Mouse (Mus musculus) lung, postnatal 0 days (tissue): ENCODE results near the gene Mxd1. TPM values are rescaled to one million over a fixed set of nuclear protein-coding genes. Genes with fewer than 3 reads are reported as not detected.

ENCODE experiments used
- ATAC-seq: fragments of 200-750 bp; cut with Nextera tagmentation; 2 replicates; pipeline ENCODE4 v1.8.0; 2017; ENCODE audit warnings: moderate library complexity
- DNase-seq: peaks from one replicate; pipeline ENCODE4 v3.0.0-alpha.2; 2016; ENCODE audit warnings: low spot score
- H3K27ac ChIP-seq: fragments of 300-500 bp; sonication (generic); 2 replicates; pipeline ENCODE4 v1.5.1; 2014; ENCODE audit warnings: antibody characterized with exemption, mild to moderate bottlenecking, low read length, mixed read lengths
- H3K27me3 ChIP-seq: fragments of 300-500 bp; sonication (generic); replicated peaks from 2 replicates; pipeline ENCODE4 v1.6.1; 2014; ENCODE audit warnings: low read length, mixed read lengths; ENCODE audit not compliant: insufficient read depth
- H3K36me3 ChIP-seq: fragments of 300-500 bp; sonication (generic); 2 replicates; pipeline ENCODE4 v1.6.1; 2014; ENCODE audit warnings: low read length, mixed read lengths; ENCODE audit not compliant: insufficient read depth
- H3K4me1 ChIP-seq: fragments of 300-500 bp; sonication (generic); 2 replicates; pipeline ENCODE4 v1.6.1; 2014; ENCODE audit warnings: antibody characterized with exemption, low read depth, low read length, mixed read lengths; ENCODE audit not compliant: insufficient read depth
- H3K4me2 ChIP-seq: fragments of 300-500 bp; sonication (generic); replicated peaks from 2 replicates; pipeline ENCODE4 v1.6.1; 2014; ENCODE audit warnings: low read depth, mild to moderate bottlenecking, low read length, moderate library complexity, mixed read lengths
- H3K4me3 ChIP-seq: fragments of 300-500 bp; sonication (generic); 2 replicates; pipeline ENCODE4 v1.5.1; 2014; ENCODE audit warnings: low read depth, low read length
- H3K9ac ChIP-seq: fragments of 300-500 bp; sonication (generic); replicated peaks from 2 replicates; pipeline ENCODE4 v1.6.1; 2014; ENCODE audit warnings: low read depth, mild to moderate bottlenecking
- H3K9me3 ChIP-seq: fragments of 300-500 bp; sonication (generic); 2 replicates; pipeline ENCODE4 v1.6.1; 2016; ENCODE audit warnings: low read length, mixed read lengths
- CTCF ChIP-seq: IDR thresholded peaks from 2 replicates; pipeline ENCODE4 v1.5.1; 2016; ENCODE audit warnings: antibody characterized with exemption, mild to moderate bottlenecking
- EP300 ChIP-seq: IDR thresholded peaks from 2 replicates; pipeline ENCODE4 v1.6.1; 2016; ENCODE audit warnings: antibody characterized with exemption, mild to moderate bottlenecking, control low read depth
- WGBS: fragments of 180-500 bp; shearing (Covaris S2); extraction: QIAGEN DNeasy Blood & Tissue Kit; methylation state at CpG from one replicate; pipeline ENCODE4 v1.1.7; 2014; 5-methylcytosine and 5-hydroxymethylcytosine counted together
- polyA plus RNA-seq: library from polyadenylated mRNA; unstranded; fragments of >200 nt; fragmentation: Nextera tagmentation; extraction: Ambion mirVana; gene quantifications from 2 replicates; pipeline ENCODE4 v1.2.1, GENCODE M21; 2015

The Mxd1 gene
- polyA plus RNA-seq, 1 experiment from 2014 or later: 16.4 TPM

DNA sequence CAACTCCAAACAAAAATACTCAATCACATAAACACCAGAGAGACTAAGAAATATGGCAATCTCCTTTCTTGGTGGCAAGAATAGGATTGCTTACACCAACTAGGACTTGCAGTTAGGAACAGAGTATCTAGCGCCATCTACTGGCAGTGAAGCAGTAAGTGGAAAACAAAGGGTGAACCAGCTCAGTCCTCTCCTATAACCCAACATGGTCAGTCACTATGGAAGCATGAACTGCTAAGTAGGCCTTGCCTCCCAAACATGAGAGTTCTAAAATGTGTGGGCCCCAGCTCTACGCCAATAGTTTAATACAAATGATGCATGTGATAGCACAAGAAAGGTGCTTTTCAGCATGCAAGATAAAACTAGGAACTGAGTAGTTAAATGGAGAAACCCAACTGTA is 1.9 kb upstream of the Mxd1 start:
- H3K4me1 ChIP-seq: peaks cover 12% of the 10 kb centered on the region; the same call in 1 of the 2 replicates
- H3K27me3 ChIP-seq: no peaks in the 10 kb centered on the region
- H3K9me3 ChIP-seq: no peaks in the 10 kb centered on the region
- 22% methylated on average over 2 of the region's 2 CpGs for WGBS
- TF ChIP-seq EP300 (no peak), CTCF (peak; percentile 98)
- no peak overlapping the region for H3K9ac ChIP-seq
- DNase-seq (peak; percentile 95), ATAC-seq (no peak)
- no peak overlapping the region for H3K4me3 ChIP-seq
- H3K36me3 ChIP-seq: peaks cover 6% of the 10 kb centered on the region; the same call in 1 of the 2 replicates
- H3K4me2 ChIP-seq: no peak overlapping the region
- peak overlapping the region; percentile 34; the same call in 1 of the 2 replicates for H3K27ac ChIP-seq

DNA sequence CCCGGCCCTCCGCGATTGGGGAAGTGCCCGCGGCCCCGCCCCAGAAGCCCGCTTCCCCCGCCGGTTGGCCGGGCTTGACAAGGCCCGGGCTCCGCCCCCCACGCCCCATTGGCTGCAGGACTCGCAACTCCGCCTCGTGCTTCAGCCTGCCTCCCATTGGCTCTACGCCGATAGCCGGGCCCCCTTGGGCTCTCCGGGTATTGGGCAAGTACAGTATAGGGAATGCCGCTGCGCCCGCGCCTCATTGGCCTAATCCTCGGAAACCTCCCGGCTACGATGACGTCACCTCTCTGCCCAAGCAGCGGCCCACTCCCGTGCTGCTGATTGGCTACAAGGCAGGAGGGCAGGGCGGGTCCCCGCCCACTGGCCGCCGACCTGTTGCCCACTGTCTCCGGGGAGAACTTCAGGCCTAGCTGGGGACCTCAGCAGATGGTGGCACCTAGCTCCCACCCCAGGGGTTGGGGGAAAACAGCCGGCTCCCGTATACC is 323 bp upstream of the Mxd1 start:
- DNase-seq (peak; percentile 100), ATAC-seq (peak; percentile 99)
- Histone ChIP-seq H3K27me3 (no peaks in the 10 kb centered on the region), H3K36me3 (peaks cover 10% of the 10 kb centered on the region; the same call in 1 of the 2 replicates), H3K4me2 (peak overlapping the region; percentile 71), H3K4me1 (peaks cover 12% of the 10 kb centered on the region; the same call in 1 of the 2 replicates), H3K9me3 (no peaks in the 10 kb centered on the region), H3K27ac (peak overlapping the region; percentile 90), H3K4me3 (peak overlapping the region; percentile 99), H3K9ac (peak overlapping the region; percentile 51)
- TF ChIP-seq EP300 (0 out of 2 replicates have a peak, but pooled peaks have one; percentile 7), CTCF (no peak)
- under 1% methylated on average over 22 of the region's 37 CpGs for WGBS

DNA sequence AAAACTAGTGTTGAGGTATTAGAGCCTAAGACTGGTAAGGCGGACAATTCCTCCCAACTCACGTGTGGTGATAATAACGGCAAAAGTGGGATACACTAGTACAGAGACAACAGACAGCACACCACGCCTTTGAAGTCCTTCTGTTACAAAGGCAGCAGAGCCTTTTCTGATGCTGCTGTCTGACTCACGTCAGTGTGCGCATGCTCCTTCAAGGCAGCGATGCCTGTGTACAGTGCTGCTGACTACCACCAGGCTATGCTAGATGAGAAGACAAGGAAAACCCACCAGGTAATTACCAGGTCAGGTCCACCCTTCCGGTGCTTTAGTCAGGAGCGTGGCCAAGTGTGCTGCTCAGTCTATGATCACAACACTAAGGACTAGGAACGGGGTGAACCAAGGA is 1.9 kb downstream of the Mxd1 start:
- Histone ChIP-seq H3K4me2 (peak overlapping the region; percentile 95), H3K4me3 (peak overlapping the region; percentile 99; the same call in 1 of the 2 replicates), H3K9ac (no peak overlapping the region)

DNA sequence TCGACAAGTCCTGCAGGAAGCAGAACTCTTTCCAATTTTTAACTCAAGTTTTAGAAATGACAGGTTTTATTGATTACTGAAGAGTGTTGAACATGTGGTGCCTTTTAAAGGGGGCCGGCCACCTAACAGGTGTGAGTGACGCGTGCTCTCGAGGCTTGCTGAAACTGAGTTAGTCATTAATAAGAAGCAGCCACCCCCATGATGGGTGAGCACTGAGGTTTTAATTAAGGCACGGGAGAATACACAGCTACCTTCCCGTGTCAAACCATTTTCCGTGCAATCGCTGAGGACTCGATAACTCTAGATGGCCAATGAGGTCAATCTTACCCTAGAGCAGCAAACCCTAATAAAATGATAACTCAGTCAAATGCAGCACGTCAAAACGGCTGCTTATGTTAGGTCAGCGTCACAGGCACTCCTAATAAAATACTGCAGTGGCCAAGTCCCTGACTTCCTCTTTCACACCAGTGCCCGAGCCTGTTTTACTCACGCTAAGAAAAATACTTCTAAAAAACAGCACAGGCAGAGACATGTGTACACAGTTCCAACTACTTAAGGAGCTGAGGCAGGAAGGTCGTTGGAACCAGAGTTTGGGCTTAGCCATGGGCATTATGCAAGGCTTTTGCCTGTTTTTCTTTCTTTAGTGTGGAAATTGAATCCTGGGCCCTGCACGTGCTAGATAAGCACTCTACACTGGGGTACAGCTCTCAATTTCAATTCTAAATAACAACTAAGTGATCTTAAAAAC is 3.2 kb downstream of the Mxd1 start:
- Histone ChIP-seq H3K4me3 (no peak overlapping the region), H3K9ac (no peak overlapping the region), H3K27ac (no peak overlapping the region), H3K36me3 (peaks cover 23% of the 10 kb centered on the region; the same call in 1 of the 2 replicates), H3K9me3 (no peaks in the 10 kb centered on the region), H3K4me2 (no peak overlapping the region), H3K4me1 (peaks cover 12% of the 10 kb centered on the region; the same call in 1 of the 2 replicates), H3K27me3 (no peaks in the 10 kb centered on the region)
- DNase-seq: peak; percentile 29
- 72% methylated on average over 17 of the region's 17 CpGs for WGBS
- no peak for ATAC-seq
- TF ChIP-seq EP300 (no peak), CTCF (no peak)

More for the DNA sequence above, 1.9 kb downstream of the Mxd1 start:
- WGBS: 92% methylated on average over 10 of the region's 10 CpGs
- Histone ChIP-seq H3K27me3 (no peaks in the 10 kb centered on the region), H3K9me3 (no peaks in the 10 kb centered on the region), H3K27ac (no peak overlapping the region), H3K36me3 (peaks cover 21% of the 10 kb centered on the region), H3K4me1 (peaks cover 12% of the 10 kb centered on the region; the same call in 1 of the 2 replicates)
- TF ChIP-seq EP300 (no peak), CTCF (no peak)
- ATAC-seq (no peak), DNase-seq (no peak)

DNA sequence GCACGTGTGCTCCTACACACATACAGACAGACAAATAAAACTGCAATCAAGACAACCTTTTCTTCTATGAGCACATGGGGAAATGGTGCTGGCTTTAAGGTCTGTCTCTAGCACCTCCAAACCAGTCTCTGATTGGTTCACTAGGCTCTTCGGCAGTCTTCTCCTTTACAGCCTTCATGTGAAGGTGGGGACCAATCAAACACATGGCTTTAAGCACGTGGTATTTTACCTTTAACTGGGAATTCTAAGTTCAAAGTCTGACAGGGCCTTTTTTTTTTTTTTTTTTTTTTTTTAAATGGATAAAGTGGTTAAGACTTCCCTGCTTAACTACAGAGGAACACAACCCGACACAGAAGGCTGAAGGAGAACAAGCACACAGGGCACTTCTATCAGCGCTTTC is 3.9 kb downstream of the Mxd1 start:
- H3K9ac ChIP-seq: no peak overlapping the region
- H3K27me3 ChIP-seq: no peaks in the 10 kb centered on the region
- H3K4me2 ChIP-seq: no peak overlapping the region
- no peak overlapping the region for H3K4me3 ChIP-seq
- H3K9me3 ChIP-seq: no peaks in the 10 kb centered on the region
- H3K4me1 ChIP-seq: peaks cover 12% of the 10 kb centered on the region; the same call in 1 of the 2 replicates
- no peak overlapping the region for H3K27ac ChIP-seq
- H3K36me3 ChIP-seq: peaks cover 23% of the 10 kb centered on the region; the same call in 1 of the 2 replicates
- ATAC-seq (no peak), DNase-seq (no peak)
- WGBS: 76% methylated on average over 5 of the region's 5 CpGs
- no peak for TF ChIP-seq CTCF
- TF ChIP-seq EP300: no peak

DNA sequence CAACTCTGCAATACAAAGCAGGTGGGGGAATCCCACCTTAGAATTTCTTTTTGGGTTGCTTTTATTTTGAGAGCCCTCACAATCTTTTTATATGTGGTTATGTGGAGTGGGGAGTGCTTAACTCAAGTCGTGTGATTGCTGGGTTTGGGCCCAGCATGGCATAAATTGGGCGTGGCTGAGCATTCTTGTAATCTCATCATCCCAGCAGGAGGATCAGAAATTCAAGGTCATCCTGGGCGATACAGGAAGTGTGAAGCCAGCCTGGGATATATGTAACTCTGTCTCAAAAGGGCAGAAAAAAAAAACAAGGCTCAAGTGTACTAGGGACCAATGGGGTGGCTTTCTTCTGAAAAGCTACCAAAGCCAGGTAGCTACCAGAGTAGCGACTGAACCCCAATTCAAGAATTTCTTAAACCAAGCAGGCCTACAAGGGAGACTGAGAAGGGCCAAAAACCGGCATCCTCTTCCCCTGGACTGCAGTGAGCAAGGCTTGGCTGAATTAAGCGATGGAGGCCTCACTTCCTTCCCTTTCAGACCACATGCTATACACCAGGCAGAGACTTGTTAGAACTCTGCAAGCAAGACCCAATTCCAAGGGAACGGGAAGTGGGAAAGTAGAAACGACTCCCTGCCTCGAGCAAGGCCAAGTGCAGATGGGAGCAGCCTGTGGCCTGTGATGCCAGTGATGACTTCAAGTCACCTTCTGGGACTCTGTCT is 8.6 kb downstream of the Mxd1 start:
- Histone ChIP-seq H3K36me3 (peaks cover 35% of the 10 kb centered on the region), H3K9ac (no peak overlapping the region), H3K4me2 (no peak overlapping the region), H3K27me3 (no peaks in the 10 kb centered on the region), H3K27ac (no peak overlapping the region), H3K4me1 (no peaks in the 10 kb centered on the region), H3K4me3 (no peak overlapping the region), H3K9me3 (no peaks in the 10 kb centered on the region)
- ATAC-seq: 0 out of 2 replicates have a peak, but pooled peaks have one; percentile 14
- TF ChIP-seq CTCF: no peak
- no peak for TF ChIP-seq EP300
- WGBS: 61% methylated on average over 9 of the region's 9 CpGs
- no peak for DNase-seq
